Mouse (Mus musculus): Measurements from ENCODE around the gene Pip5k1b. TPM values are rescaled to one million over a fixed set of nuclear protein-coding genes. Genes with fewer than 3 reads are reported as not detected.
A peak's percentile ranks its signal among the peaks of the same experiment; 100 is the strongest.

Pip5k1b gene
- total RNA-seq, 2 experiments from 2014 or later: 24.0 to 29.8 TPM

DNA sequence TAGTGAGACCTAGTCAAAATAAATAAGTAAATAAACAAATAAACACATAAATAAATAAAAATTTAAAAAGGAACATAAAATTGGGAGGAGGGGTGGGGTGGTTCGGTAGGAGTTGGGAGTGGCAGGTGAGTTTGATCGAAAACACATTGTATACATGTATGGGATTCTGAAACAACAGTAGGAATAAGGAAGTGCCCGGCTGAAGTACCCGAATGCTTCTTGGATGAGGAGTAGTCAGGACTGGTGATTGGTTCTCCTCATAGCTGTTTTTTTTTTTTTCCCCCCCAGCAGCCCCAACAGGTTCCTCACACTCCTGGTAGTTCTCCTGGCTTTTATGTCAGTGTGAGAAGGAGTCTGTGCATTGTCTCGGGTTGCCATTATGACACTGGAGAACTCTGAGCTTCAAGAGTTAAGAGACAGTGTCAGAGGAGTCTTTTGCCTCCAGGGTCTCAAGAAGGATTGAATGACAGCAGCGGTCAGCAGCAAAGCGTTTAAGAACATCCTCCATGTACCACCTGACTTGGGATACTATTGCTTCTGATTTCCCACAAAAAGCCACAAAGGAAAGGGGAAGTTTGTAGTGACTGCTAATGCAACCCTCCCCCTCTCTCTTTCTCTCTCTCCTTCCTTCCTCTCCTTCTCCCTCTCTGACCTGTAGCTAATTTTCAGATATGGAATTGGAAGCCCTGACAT, 274.2 kb downstream of the Pip5k1b start:
- intact Hi-C loops (cut with DNase I): loop anchor here (5.0 kb wide), 2 partner anchors 341 to 591 kb away; no protein-coding TSS in a partner anchor
- DNase-seq (ENCODE audit: low spot score in 2 of 2): no peak

DNA sequence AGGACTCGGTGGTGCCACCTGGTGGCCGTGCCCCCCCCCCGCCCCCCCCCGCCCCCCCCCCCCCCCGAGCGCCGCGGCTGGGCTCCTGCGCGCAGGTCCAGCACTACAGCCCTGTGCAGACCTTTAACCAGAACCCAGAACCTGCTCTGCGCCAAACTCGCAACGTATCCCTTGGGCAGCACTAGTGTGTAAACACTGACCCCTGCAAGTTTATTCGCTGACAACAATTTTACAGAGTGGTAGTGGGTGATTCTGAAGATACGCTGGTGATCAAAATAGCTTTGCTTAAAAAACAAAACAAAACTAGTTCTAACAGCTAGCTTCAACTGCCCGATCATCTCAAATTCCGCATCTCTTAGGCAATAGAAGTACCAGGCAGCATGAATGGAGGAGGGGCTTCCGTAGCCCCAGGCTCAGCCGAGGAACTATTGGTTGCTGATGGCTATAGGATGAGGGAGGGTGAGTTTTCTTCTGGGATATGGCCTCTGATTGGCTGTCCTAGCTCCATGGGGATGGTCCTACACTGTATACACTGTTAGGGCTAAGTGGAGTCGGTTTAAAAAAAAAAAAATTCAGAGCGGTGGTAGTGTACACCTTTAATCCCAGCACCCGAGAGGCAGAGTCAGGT, 275.0 kb downstream of the Pip5k1b start, which contains the start of gene Fxn:
TSS of gene Fxn (minus strand) at position 5 of the 628 bp plus-strand sequence.
- peak; percentile 18 to 26 for DNase-seq (ENCODE audit: low spot score in 2 of 2)

DNA sequence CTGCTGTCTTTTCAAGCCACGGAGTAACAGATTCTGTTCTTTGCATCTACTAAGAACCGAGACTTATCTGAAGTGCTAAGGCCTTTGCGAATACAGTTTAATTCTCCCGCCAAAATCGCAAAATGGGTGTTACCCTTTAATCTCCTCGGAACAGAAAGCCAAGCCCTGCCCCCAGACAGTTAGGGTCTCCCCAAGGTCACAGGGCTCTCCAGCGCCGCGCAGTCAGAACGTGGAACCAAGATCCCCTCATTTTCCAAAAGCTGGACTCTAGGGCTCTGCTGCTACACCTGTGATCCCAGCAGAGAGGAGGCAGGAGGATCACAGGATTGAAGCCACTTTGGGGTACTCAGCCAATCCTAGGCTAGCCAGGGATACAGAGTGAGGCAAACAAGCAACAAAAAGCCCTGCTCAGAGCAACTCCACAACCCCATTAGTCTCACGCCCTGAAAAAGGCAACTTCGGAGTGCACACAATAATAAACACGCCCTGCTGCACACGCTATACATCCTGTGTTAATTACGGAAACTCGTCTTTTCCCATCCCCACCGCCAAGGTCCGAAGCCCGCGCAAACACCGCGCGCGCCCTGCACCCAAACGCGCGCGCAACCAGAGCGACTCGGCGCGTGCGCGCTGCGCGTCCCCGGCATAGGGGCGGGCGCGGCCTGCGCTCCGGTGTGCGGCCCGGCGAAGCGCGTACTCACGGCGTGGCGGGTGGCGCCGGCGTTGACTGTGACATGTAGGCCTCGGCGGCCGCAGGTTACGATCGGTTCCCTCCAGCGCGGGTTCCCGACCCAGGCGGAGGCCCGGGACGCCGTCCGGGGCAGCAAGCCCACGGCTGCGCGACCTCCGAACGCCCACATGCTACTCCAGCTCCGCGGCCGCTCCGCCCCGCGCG, 275.7 kb downstream of the Pip5k1b start:
- intact Hi-C loops (cut with DNase I): loop anchor here (5.0 kb wide), 2 partner anchors 342 to 592 kb away; no protein-coding TSS in a partner anchor

More for the DNA sequence above, 275.0 kb downstream of the Pip5k1b start, which contains the start of gene Fxn:
- intact Hi-C loops (cut with DNase I): loop anchor here (5.0 kb wide), 2 partner anchors 342 to 592 kb away; no protein-coding TSS in a partner anchor

GRCm38 (mm10) chr19:24278859-24279258, 276.8 kb downstream of the Pip5k1b start:
- intact Hi-C loops (cut with DNase I): no loop called here
- no peak for DNase-seq (ENCODE audit: low spot score in 2 of 2)

More for the DNA sequence above, 275.7 kb downstream of the Pip5k1b start:
- DNase-seq (ENCODE audit: low spot score in 2 of 2): peak; percentile 82 to 83

DNA sequence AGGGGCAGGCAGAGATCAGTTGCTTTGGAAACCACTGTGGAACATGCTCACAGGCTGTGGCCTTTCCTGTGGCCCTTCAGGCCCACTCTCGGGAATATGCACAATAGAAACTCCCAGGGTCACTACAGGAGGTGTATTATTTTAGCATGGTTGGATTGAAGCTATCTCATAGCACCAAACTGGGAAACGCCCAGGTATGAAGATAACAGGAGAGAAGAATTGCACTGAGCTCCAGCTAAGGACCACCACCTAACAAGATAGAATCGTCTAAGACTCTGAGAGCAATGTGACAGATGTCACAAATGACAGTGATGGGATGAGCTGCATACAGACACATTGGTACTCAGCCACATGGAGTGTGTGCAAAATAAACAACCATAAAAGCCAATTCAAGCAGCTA, 281.4 kb downstream of the Pip5k1b start:
- intact Hi-C loops (cut with DNase I): no loop called here

DNA sequence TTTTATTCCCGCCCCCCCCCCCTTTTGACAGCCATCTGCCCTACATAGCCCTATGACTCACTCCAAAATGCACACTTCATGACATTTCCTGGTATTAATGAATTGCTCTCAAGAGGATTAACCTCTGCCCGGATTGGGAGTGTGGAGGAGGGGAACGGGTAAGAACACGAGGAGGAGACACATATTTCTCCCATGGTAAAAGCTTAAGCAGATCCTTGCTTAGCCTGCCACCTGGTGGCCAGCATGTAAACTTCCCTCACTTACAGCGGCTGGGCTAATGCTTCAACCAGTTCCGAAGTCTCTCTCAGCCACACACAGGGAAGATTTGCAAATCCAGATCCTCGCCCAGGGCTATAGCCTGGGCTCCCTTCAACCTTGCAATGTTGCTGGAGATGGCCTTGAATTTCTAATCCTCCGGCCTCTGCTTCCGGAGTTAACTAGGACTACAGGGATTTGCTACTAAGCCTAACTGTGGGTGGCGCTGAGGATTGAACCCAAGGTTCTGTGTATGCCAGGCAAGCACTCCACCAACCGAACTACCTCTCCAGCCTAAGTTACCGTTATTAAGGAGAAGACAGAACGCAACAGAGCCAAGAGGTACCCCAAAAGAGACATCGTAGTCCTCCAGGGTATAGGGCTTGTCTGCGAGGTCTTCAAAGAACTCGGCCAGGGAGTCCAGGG, 283.8 kb downstream of the Pip5k1b start:
- intact Hi-C loops (cut with DNase I): no loop called here

More for the DNA sequence above, 281.4 kb downstream of the Pip5k1b start:
- DNase-seq (ENCODE audit: low spot score in 2 of 2): no peak

DNA sequence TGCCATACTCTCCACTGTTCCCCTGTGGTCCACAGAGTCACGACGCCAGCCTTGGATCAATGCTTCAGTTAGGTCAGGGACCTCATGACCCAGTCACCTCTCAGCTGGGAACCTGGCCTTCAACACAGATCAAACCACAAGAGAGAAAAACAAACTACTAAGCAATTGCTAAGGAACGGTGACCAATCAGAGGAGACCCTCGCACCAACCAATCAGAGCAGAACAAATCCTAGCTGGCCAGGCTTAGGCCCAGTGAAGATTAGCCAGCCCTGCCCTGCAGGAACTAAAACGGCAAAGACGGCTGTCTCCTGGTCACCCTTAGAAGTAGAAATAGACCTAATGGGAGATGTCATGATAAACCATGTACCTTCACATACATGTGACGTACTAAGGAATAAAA, 284.3 kb downstream of the Pip5k1b start:
- intact Hi-C loops (cut with DNase I): no loop called here
- DNase-seq (ENCODE audit: low spot score in 2 of 2): peak in 1 of 2 experiments; percentile 25

More for the DNA sequence above, 283.8 kb downstream of the Pip5k1b start:
- peak; percentile 72 to 78 for DNase-seq (ENCODE audit: low spot score in 2 of 2)

- DNase-seq (ENCODE audit: low spot score in 2 of 2): no peak
- intact Hi-C loops (cut with DNase I): no loop called here
These were observed 287.1 kb downstream of the Pip5k1b start for GRCm38 (mm10) chr19:24268531-24268930.

DNA sequence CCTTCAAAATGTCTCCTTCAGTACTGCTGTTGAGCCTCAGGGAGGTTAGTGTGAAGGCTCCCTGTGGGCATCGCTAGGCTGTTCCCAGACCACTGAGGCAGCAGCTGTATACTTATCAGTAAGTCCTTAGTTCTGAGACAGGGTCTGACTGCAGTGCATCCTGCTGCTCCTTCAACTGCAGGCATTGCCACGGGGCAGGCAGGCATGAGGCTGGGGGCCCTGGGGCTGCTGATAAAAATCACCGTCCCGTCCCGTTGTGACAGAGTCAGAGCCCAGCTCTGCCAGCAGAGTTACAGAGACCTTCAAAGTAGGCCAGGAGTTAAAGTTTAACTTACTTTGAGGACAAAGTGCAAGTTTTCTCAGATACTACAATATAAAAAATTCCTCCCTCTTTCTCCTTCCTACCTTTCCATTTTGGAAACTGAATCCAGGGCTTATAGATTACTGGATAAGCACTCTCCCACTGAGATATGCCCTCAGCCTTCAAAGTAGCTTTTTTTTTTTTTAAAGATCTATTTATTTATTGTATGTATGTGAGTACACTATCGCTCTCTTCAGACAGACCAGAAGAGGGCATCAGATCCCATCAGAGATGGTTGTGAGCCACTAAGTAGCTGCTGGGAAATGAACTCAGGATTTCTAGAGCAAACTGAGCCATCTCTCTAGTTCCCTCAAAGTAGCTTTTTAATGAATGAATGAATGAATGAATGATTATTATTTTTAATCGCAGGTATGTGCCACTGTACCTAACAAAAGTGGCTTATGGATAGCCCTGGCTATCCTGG, 289.4 kb downstream of the Pip5k1b start:
- intact Hi-C loops (cut with DNase I): no loop called here
- DNase-seq (ENCODE audit: low spot score in 2 of 2): no peak

DNA sequence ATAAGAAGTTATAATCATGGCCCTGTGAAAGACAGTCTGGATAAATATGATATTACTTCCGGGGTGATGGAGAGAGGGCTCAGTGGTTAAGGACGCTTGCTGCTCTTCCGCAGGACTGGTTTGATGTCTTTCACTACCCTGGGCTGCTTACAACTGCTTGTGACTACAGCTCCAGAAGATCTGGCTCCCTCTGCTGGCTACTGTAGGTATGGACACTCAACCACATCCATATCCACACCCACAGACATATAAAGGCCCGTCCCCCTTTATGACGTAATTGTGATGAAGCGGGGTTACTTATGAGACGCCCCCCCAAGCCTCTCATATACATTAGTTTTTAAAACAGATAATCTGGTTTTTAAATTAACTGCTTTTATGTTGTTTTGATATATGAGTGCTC, 290.7 kb downstream of the Pip5k1b start:
- DNase-seq (ENCODE audit: low spot score in 2 of 2): peak; percentile 60 to 77
- intact Hi-C loops (cut with DNase I): loop anchor here (2.0 to 5.0 kb wide), 2 partner anchors 43 to 112 kb away; no protein-coding TSS in a partner anchor

- DNase-seq (ENCODE audit: low spot score in 2 of 2): no peak
- intact Hi-C loops (cut with DNase I): loop anchor here (5.0 kb wide), 1 partner anchor 40 kb away; no protein-coding TSS in a partner anchor
These were observed 292.9 kb downstream of the Pip5k1b start for GRCm38 (mm10) chr19:24262736-24263135.

DNA sequence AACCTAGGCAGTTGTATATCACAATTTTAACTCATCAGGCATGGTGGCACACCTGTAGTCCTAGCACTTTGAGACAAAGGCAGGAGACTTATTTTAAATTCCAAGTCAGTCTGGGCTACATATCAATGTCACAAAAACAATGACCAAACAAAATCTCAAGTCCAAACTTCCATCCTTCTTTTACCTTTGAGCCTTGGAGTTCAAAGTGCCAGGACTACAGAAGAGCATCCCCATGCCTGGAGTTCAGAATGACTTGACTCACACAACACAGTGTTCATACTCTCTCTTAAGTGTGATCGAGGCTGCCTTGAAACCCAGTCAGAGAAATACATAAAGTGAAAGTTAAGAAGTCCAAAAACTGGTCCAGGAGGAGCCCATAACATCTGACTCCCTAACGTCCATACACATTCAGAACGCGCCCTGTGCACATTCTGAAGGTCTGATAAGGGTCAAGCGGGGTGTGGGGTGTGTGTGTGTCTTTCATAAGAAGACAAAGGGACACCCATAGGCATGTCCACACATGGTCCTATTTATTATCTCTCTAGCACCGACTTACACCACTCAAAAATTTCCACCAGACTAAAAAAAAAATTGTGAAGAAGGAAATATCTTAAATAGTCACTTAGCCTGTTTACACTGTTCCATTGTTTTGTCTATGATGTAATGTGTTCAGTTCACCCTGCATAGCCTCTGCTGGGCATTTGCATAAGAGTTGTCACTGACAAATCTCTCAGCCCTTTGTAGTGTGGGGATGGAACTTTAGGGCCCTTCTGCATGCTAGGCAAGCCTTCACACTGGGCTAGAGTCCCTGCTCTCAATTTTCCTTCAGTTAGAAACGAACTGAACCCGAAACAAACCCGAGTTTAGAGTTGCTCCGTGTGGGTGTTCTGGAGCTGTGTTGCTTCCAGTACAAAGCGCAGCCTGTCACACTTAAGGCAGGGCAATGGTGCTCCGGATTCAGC, 296.0 kb downstream of the Pip5k1b start:
- DNase-seq (ENCODE audit: low spot score in 2 of 2): no peak
- intact Hi-C loops (cut with DNase I): loop anchor here (5.0 kb wide), 1 partner anchor 37 kb away; no protein-coding TSS in a partner anchor

DNA sequence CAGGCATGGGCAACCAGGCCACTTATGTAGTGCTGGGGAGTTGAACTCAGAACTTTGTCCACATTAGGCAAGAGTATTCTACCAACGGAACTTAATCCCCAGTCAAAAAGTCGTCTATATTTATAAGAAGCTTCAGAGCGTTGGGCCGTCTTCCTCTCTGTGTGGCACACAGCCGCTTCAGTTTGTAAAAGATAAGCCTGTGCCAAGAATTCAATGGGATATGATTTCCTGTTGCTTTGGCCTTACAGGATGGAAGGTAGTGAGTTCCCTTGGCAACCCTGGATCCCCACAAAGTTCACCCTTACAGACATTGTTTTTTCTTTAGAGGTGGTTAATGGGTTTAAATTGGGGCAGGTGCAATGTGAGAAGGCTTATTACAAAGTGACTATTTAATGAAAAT, 297.3 kb downstream of the Pip5k1b start:
- DNase-seq (ENCODE audit: low spot score in 2 of 2): no peak
- intact Hi-C loops (cut with DNase I): no loop called here

DNA sequence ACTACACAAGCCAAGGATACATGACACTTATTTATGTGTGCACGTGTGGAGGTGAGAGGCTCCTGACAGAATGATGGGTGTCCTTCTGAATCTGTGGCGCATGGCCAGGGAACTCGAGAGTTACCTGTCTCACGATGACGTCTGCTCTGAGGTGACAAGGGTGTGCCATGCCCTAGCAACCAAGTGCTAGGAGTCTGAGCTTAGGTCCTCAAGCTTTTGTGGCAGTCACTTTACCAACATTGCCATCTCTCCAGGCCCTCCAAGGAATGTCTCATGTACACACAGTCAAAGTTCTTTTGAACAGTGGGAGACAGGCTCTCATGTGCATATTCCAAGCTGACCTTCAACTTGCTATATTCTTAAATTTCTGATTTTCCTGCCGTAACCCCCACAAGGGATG, 297.7 kb downstream of the Pip5k1b start:
- DNase-seq (ENCODE audit: low spot score in 2 of 2): no peak
- intact Hi-C loops (cut with DNase I): no loop called here

DNA sequence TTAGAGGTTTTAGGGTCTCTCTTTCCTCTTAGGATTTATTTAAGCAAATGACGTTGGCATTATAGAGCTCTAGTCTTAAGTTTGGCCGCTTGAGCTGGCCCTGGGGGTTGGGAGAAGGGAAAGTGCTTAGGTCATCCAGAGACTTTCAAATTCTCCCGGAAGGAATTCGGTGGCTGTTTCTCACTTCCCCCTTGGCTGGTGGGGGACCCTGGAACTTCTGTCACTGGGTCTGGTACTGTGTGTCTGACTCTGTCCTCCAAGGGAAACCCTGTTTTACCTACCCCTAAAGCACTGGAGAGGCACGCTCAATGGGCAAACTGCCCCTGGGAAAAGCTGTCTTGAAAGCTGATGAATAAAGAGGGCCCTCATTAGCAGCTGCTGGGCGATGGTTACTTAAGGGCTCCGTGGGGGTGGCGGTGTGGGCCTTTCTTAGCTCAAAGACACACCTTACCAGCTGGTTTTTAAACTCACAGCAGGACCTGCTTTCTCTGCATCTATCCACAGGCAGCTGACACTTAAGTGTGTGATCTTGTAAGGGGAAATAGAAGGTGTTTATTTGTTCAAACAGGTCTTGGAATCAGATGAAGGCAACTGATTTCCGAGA, 301.9 kb downstream of the Pip5k1b start:
- DNase-seq (ENCODE audit: low spot score in 2 of 2): no peak
- intact Hi-C loops (cut with DNase I): no loop called here

GRCm38 (mm10) chr19:24251869-24252268, 303.8 kb downstream of the Pip5k1b start:
- intact Hi-C loops (cut with DNase I): no loop called here

More at GRCm38 (mm10) chr19:24251869-24252268, 303.8 kb downstream of the Pip5k1b start:
- no peak for DNase-seq (ENCODE audit: low spot score in 2 of 2)

Measured in left cerebral cortex, postnatal 36 days (tissue).